Mouse (Mus musculus) cortical plate, adult 2 months (tissue): ENCODE measurements at regions not wholly inside any gene's neighbourhood (a gene's known extent, or its start where the extent isn't known, plus 50 kb on each side); places are given as distances from the start of the nearest gene placed in this dataset.
A peak's percentile ranks its signal among the peaks of the same experiment; 100 is the strongest.

Source experiments
- H3K27ac ChIP-seq: fragments of 200-500 bp; 2 replicates; pipeline ENCODE4 v1.5.1; 2012; ENCODE audit warnings: low read length, control low read depth, inconsistent platforms; ENCODE audit not compliant: insufficient read depth
- H3K4me1 ChIP-seq: fragments of 200-500 bp; 2 replicates; pipeline ENCODE4 v1.6.1; 2011; ENCODE audit warnings: low read length; ENCODE audit not compliant: control insufficient read depth, insufficient read depth
- H3K4me3 ChIP-seq: fragments of 200-500 bp; 2 replicates; pipeline ENCODE4 v1.5.1; 2011; ENCODE audit warnings: mild to moderate bottlenecking, low read length, control low read depth; ENCODE audit not compliant: insufficient read depth
- CTCF ChIP-seq: fragments of 200-500 bp; IDR thresholded peaks from 2 replicates; pipeline ENCODE4 v1.5.1; 2011; ENCODE audit warnings: mild to moderate bottlenecking, control low read depth, low read length; ENCODE audit not compliant: insufficient read depth; ENCODE audit errors: extremely low read depth
- POLR2A ChIP-seq: fragments of 200-500 bp; IDR thresholded peaks from 2 replicates; pipeline ENCODE4 v1.6.1; 2011; ENCODE audit warnings: mild to moderate bottlenecking, low read length, control low read depth; ENCODE audit not compliant: insufficient read depth; ENCODE audit errors: extremely low read depth

GRCm38 (mm10) chr7:93136061-93136460, 56.4 kb downstream of the Fam181b start:
- Histone ChIP-seq H3K4me1 (no peaks in the 10 kb centered on the region), H3K27ac (no peak overlapping the region), H3K4me3 (no peak overlapping the region)
- TF ChIP-seq POLR2A (no peak), CTCF (no peak)

GRCm38 (mm10) chr7:93147379-93147778, 67.7 kb downstream of the Fam181b start:
- TF ChIP-seq POLR2A = no peak
- TF ChIP-seq CTCF = 0 out of 2 replicates have a peak, but pooled peaks have one; percentile 2
- no peaks in the 10 kb centered on the region for H3K4me1 ChIP-seq
- H3K27ac ChIP-seq = no peak overlapping the region
- no peak overlapping the region for H3K4me3 ChIP-seq

- Histone ChIP-seq H3K4me3 (no peak overlapping the region), H3K4me1 (no peaks in the 10 kb centered on the region)
- TF ChIP-seq CTCF = no peak
- TF ChIP-seq POLR2A = no peak
These were observed 71.7 kb downstream of the Fam181b start for GRCm38 (mm10) chr7:93151321-93151720.

GRCm38 (mm10) chr7:93197106-93197505, 117.4 kb downstream of the Fam181b start:
- no peak for TF ChIP-seq CTCF
- no peak for TF ChIP-seq POLR2A

More at GRCm38 (mm10) chr7:93151321-93151720, 71.7 kb downstream of the Fam181b start:
- no peak overlapping the region for H3K27ac ChIP-seq

More at GRCm38 (mm10) chr7:93197106-93197505, 117.4 kb downstream of the Fam181b start:
- Histone ChIP-seq H3K4me3 (no peak overlapping the region), H3K27ac (no peak overlapping the region), H3K4me1 (no peaks in the 10 kb centered on the region; the same call in 1 of the 2 replicates)
